Mouse (Mus musculus) lung, postnatal 10 days (tissue): ENCODE results near the gene Aoc2.
A peak's percentile ranks its signal among the peaks of the same experiment; 100 is the strongest.
"Not testable (repeated sequence)": the region's sequence is repeated elsewhere in the genome, so short reads cannot be mapped to it uniquely, and the experiment has no call there.

Source experiments
- DNase-seq: peaks from one replicate; pipeline ENCODE4 v3.0.0; 2021

Aoc2 gene

GRCm38 (mm10) chr11:101357505-101358182 lies 32.8 kb downstream of the Aoc2 start:
- DNase-seq, result no peak

GRCm38 (mm10) chr11:101359776-101360175 lies 34.9 kb downstream of the Aoc2 start:
- DNase-seq, result no peak

- peak; percentile 27 for DNase-seq
Observed at GRCm38 (mm10) chr11:101360651-101361113, 35.8 kb downstream of the Aoc2 start.

GRCm38 (mm10) chr11:101364531-101364931 lies 39.7 kb downstream of the Aoc2 start:
- DNase-seq, result no peak

- no peak for DNase-seq
Observed at GRCm38 (mm10) chr11:101367326-101367935, 42.6 kb downstream of the Aoc2 start, which contains the start of gene G6pc. TSS of gene G6pc (plus strand) at chr11:101367561.

GRCm38 (mm10) chr11:101370141-101370540 lies 45.3 kb downstream of the Aoc2 start:
- no peak for DNase-seq

- no peak for DNase-seq
Observed at GRCm38 (mm10) chr11:101374421-101374938, 49.6 kb downstream of the Aoc2 start.

GRCm38 (mm10) chr11:101378196-101378595 lies 53.3 kb downstream of the Aoc2 start:
- not testable (repeated sequence) for DNase-seq

- no peak for DNase-seq
Observed at GRCm38 (mm10) chr11:101378926-101379325, 54.1 kb downstream of the Aoc2 start.
